Mouse (Mus musculus) CH12.LX (cell line): ENCODE measurements around the gene Gm3512. TPM values are rescaled to one million over a fixed set of nuclear protein-coding genes. Genes with fewer than 3 reads are reported as not detected.
"Not testable (repeated sequence)": the region's sequence is repeated elsewhere in the genome, so short reads cannot be mapped to it uniquely, and the experiment has no call there.

Experiments used
- DNase-seq: peaks from one replicate; pipeline ENCODE4 v3.0.0-alpha.2; 2013; ENCODE audit errors: extremely low read depth
- H3K27ac ChIP-seq: 2 replicates; pipeline ENCODE4 v1.5.1; 2012; ENCODE audit warnings: low read depth, mild to moderate bottlenecking, control low read depth, moderate library complexity; ENCODE audit not compliant: insufficient read depth
- H3K27me3 ChIP-seq: replicated peaks from 2 replicates; pipeline ENCODE3; 2012; ENCODE audit warnings: inconsistent platforms
- H3K36me3 ChIP-seq, 2 experiments: replicated peaks in 1 of 2; 2 replicates each; pipeline versions ENCODE3 to v1.6.1; 2012; ENCODE audit warnings: inconsistent platforms in 1 of 2, low read length in 1 of 2, mild to moderate bottlenecking in 1 of 2, mixed read lengths in 1 of 2, moderate library complexity in 1 of 2; ENCODE audit not compliant: control insufficient read depth in 1 of 2, insufficient read depth in 1 of 2
- H3K4me1 ChIP-seq, 2 experiments: 2 replicates each; pipeline ENCODE4 v1.6.1; 2012; ENCODE audit warnings: inconsistent platforms in 1 of 2, moderate library complexity in 1 of 2; ENCODE audit not compliant: insufficient read depth in 2 of 2, control insufficient read depth in 1 of 2
- H3K4me2 ChIP-seq: 2 replicates; pipeline ENCODE4 v1.6.1; 2012; ENCODE audit warnings: low read depth, mild to moderate bottlenecking, control low read depth; ENCODE audit not compliant: poor library complexity, insufficient read depth, severe bottlenecking
- H3K4me3 ChIP-seq, 3 experiments: fragments of 150-350 bp in 1 of 3; sonication (generic) in 1 of 3; replicated peaks in 1 of 3; 2 replicates each; pipeline versions ENCODE3 to v1.5.1; 2011 to 2012; ENCODE audit warnings: low read depth in 2 of 3, low read length in 2 of 3, mild to moderate bottlenecking in 2 of 3, moderate library complexity in 2 of 3, control low read depth in 1 of 3, improper control_type of control experiment in 1 of 3, inconsistent platforms in 1 of 3, mixed read lengths in 1 of 3; ENCODE audit not compliant: poor library complexity in 1 of 3
- H3K79me2 ChIP-seq: replicated peaks from 2 replicates; pipeline ENCODE4 v1.6.1; 2012; ENCODE audit warnings: mild to moderate bottlenecking, moderate library complexity; ENCODE audit not compliant: control insufficient read depth, poor library complexity, insufficient read depth, severe bottlenecking; ENCODE audit errors: extremely low read depth
- H3K9ac ChIP-seq: 2 replicates; pipeline ENCODE4 v1.6.1; 2012; ENCODE audit warnings: low read depth, mild to moderate bottlenecking, control low read depth, moderate library complexity; ENCODE audit not compliant: insufficient read depth
- H3K9me3 ChIP-seq: replicated peaks from 2 replicates; pipeline ENCODE3; 2012; ENCODE audit warnings: low read length, inconsistent platforms, mixed read lengths
- dilution Hi-C: fragments of 300-500 bp; cut with MboI; formaldehyde crosslinking; loops from 2 replicates; pipeline ENCODE4 v1.14.3; 2020; ENCODE audit warnings: low sequenced_read_pairs; ENCODE audit not compliant: extremely low pct_unique_long_range_greater_than_20kb, extremely low pct_ligation_motif_present
- in situ Hi-C: fragments of 300-500 bp; cut with MboI; formaldehyde crosslinking; loops from 3 replicates; pipeline ENCODE4 v1.14.3; 2019; ENCODE audit warnings: low sequenced_read_pairs, low pct_ligation_motif_present, low pct_unique_long_range_greater_than_20kb, mixed read lengths
- polyA plus RNA-seq: library from polyadenylated mRNA; unstranded; fragments of >175 nt; gene quantifications from 2 replicates; pipeline ENCODE4 v1.2.1, GENCODE M21; 2012; ENCODE audit warnings: low read depth; ENCODE audit not compliant: insufficient read length
- total RNA-seq, 2 experiments: library from RNA; depleted of rRNA; stranded (reverse); fragments of 300-350 nt in 1 of 2; fragments of >200 nt in 1 of 2; gene quantifications; 2 replicates each; pipeline ENCODE4 v1.2.3; 2012 to 2014

Gm3512 gene
- total RNA-seq (2012; rRNA removed) (not detected in 2 replicates), total RNA-seq (2014; rRNA removed) (not detected in 2 replicates), polyA plus RNA-seq (not detected in 2 replicates)

- H3K27ac ChIP-seq, dilution Hi-C loops, H3K4me3 ChIP-seq, H3K79me2 ChIP-seq, in situ Hi-C loops, H3K27me3 ChIP-seq, H3K4me2 ChIP-seq, H3K36me3 ChIP-seq, H3K4me1 ChIP-seq, DNase-seq, H3K9me3 ChIP-seq, H3K9ac ChIP-seq: not testable (repeated sequence)
These were observed at the start of gene Gm3512 for GRCm38 (mm10) chr14:7174483-7174971. Gm3512 (minus strand) TSS chr14:7174533.

- DNase-seq, H3K4me2 ChIP-seq, H3K36me3 ChIP-seq, H3K9ac ChIP-seq, H3K4me1 ChIP-seq, H3K27ac ChIP-seq, H3K4me3 ChIP-seq, dilution Hi-C loops, H3K27me3 ChIP-seq, H3K79me2 ChIP-seq, in situ Hi-C loops, H3K9me3 ChIP-seq: not testable (repeated sequence)
These were observed 25.7 kb upstream of the Gm3512 start for GRCm38 (mm10) chr14:7200070-7200469.

GRCm38 (mm10) chr14:7194440-7194839 lies 20.1 kb upstream of the Gm3512 start, which contains the start of gene Gm16434:
Gm16434 (minus strand) TSS chr14:7194540.
- dilution Hi-C loops, H3K27me3 ChIP-seq, H3K9ac ChIP-seq, H3K36me3 ChIP-seq, H3K27ac ChIP-seq, H3K4me2 ChIP-seq, in situ Hi-C loops, H3K4me3 ChIP-seq, H3K9me3 ChIP-seq, DNase-seq, H3K4me1 ChIP-seq, H3K79me2 ChIP-seq: not testable (repeated sequence)

GRCm38 (mm10) chr14:7125312-7125711 lies 49.0 kb downstream of the Gm3512 start, which contains the start of gene Gm6676:
Gm6676 (minus strand) TSS chr14:7125412.
- dilution Hi-C loops, H3K4me2 ChIP-seq, H3K36me3 ChIP-seq, H3K9ac ChIP-seq, H3K4me1 ChIP-seq, H3K4me3 ChIP-seq, H3K27me3 ChIP-seq, in situ Hi-C loops, DNase-seq, H3K27ac ChIP-seq, H3K79me2 ChIP-seq, H3K9me3 ChIP-seq: not testable (repeated sequence)

- H3K4me1 ChIP-seq, H3K27ac ChIP-seq, H3K4me3 ChIP-seq, H3K79me2 ChIP-seq, DNase-seq, H3K36me3 ChIP-seq, H3K27me3 ChIP-seq, H3K4me2 ChIP-seq, H3K9me3 ChIP-seq, dilution Hi-C loops, in situ Hi-C loops, H3K9ac ChIP-seq: not testable (repeated sequence)
These were observed 69.1 kb downstream of the Gm3512 start for GRCm38 (mm10) chr14:7105124-7105802.
